Mouse (Mus musculus) adrenal gland, adult 10 weeks (tissue): ENCODE measurements around the gene Kng1. TPM values are rescaled to one million over a fixed set of nuclear protein-coding genes. Genes with fewer than 3 reads are reported as not detected.

Experiments used
- polyA plus RNA-seq: library from polyadenylated mRNA; stranded (reverse); fragments of 350-450 nt; fragmentation: Illumina TruSeq; extraction: RNeasy Lipid Tissue Mini Kit (QIAGEN cat#74804); gene quantifications from one replicate; pipeline ENCODE4 v1.2.3, GENCODE M21; 2014; ENCODE audit warnings: low read depth, low replicate concordance

Kng1 gene
- polyA plus RNA-seq: not detected

DNA sequence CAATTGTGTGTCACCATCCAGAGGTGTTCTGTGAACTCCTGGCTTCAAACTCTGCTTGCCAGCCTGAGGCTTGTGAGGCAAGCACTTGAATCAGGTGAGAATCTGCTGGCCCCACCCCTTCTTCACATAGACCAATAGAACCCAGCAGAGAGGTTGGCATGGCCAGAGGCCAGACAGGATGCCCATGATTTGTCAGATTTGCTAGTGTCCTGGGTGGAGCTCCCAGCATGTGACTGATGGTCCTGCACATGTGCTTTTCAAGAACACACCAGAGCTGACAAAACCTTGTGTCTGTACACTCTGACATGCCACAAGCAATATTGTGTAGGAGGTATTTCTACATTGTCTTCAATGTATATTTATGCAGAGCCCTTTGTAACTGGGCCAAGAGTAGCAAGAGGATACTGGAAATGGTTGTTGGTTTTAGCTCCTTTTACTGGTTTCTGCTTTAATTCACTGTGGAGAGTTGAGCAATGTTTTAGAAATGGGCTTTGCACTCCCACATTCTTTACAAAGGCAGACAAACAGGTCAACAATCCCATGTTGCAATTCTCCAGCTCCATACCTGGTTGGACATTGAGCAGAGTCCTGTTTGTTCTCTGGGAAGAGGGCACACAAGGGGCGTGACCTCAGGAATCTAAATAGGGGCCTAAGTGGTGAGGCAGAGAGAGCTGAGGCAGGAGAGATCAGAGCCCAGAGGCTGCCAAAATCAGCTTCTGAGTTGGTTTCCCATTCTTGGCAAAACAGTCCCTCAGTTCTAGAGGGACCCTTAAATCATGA is at the start of gene Kng1:
Gene Kng1, plus strand, starts transcription at position 198 of the 780 bp plus-strand sequence.

DNA sequence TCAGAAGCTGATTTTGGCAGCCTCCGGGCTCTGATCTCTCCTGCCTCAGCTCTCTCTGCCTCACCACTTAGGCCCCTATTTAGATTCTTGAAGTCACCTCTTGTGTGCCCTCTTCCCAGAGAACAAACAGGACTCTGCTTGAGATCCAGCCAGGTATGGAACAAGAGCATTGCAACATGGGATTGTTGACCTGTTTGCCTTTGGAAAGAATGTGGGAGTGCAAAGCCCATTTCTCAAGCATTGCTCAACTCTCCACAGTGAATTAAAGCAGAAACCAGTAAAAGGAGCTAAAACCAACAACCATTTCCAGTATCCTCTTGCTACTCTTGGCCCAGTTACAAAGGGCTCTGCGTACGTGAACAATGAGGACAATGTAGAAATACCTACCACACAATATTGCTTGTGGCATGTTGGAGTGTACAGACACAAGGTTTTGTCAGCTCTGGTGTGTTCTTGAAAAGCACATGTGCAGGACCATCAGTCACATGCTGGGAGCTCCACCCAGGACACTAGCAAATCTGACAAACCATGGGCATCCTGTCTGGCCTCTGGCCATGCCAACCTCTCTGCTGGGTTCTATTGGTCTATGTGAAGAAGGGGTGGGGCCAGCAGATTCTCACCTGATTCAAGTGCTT is 28.6 kb upstream of the Kng1 start, which contains the start of gene Kng2:
Gene Kng2, minus strand, starts transcription at position 517 of the 635 bp plus-strand sequence.

DNA sequence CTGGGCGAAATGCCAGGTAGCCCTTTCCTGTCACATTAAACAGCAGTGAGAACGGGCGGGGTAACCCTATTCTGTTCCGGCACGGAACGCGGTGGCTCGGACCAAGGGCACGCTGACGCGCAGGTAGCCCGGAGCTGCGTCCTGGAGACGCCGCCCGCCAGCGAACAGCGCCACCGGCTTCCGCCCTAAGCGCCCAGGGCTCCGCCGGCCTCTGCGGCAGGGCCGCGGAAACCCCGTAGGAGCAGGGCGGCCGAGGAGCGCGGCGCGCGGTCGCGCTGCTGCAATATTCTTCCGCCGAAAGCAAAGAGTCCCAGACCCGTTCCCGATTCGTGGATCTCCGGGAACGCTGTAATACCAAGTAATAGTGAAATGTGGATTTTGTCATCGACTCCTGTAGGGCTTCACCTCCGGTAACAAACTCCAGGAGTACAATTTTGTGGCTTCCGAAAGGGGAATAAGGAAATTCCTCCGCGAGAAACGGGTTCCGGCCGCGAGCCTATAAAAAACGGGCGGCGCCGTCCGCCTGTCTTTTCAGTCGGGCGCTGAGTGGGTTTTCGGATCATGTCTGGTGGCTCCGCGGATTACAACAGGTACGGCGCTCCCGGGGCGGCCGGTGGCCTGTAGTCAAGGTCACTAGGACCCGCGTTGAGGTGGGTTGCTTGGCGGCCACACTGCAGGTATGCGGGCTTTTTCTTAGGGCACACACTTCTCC is 49.7 kb downstream of the Kng1 start, which contains the start of gene Eif4a2:
Gene Eif4a2, plus strand, starts transcription at position 214 of the 712 bp plus-strand sequence.

DNA sequence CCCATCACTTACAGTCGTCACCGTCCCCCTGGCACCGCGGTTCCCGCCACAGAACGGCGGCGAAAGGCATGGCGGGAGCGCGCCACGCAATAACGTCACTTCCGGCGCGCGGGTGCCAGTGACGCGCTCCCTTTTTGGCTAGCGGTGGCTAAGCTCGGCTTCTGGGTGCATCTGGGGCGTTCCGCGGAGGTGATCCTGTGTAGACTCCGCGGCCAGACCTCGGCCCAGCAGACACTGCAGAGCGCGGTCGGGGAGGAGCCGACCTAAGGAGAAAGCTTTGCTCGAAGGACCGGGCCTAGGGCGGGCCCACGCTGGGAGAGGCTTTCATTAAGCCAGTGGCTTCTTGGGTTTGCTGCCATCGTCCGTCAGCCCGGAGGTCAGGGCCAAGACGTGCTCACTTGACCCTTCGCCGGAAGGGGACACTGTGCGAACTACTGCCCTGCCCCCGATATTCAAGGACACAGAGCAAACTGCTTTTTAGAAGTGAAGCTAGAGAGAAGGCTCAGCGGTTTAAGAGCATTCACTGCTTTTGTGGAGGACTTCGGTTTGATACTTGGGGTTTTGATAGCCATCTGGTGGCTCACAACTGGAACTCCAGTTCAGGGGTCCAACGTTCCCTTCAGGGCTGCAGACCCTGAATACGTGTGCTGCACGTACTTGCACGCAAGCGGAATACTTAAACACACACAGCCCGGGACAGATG is 70.2 kb downstream of the Kng1 start, which contains the start of gene Rfc4:
Gene Rfc4, minus strand, starts transcription at position 65 of the 703 bp plus-strand sequence.

Other genes with a start within 250 kb of the Kng1 start
- gene Crygs, start 246.3 kb upstream of the Kng1 start, polyA plus RNA-seq: not detected
- gene Tbccd1, start 200.2 kb upstream of the Kng1 start, polyA plus RNA-seq: 17.6 TPM
- gene Dnajb11, start 200.0 kb upstream of the Kng1 start, polyA plus RNA-seq: 54.2 TPM
- 10.7 TPM for gene Ahsg, start 166.6 kb upstream of the Kng1 start, polyA plus RNA-seq
- gene Fetub, start 139.5 kb upstream of the Kng1 start, polyA plus RNA-seq: 34.1 TPM
- not detected for gene Hrg, start 106.8 kb upstream of the Kng1 start, polyA plus RNA-seq
- 7.7 TPM for gene Kng2, start 28.4 kb upstream of the Kng1 start, polyA plus RNA-seq
- 1,932 TPM for gene Eif4a2, start 49.6 kb downstream of the Kng1 start, polyA plus RNA-seq
- 17.7 TPM for gene Rfc4, start 69.9 kb downstream of the Kng1 start, polyA plus RNA-seq
- 319 TPM for gene Adipoq, start 88.7 kb downstream of the Kng1 start, polyA plus RNA-seq
- gene St6gal1, start 166.9 kb downstream of the Kng1 start, polyA plus RNA-seq: 38.5 TPM